Mouse (Mus musculus) layer of hippocampus, adult 8-10 months (tissue): ENCODE results near the gene Xylt1. TPM values are rescaled to one million over a fixed set of nuclear protein-coding genes. Genes with fewer than 3 reads are reported as not detected.

Source experiments
- DNase-seq, 2 experiments: peaks; one replicate each; pipeline ENCODE4 v3.0.0; 2022; ENCODE audit warnings: low spot score in 2 of 2
- total RNA-seq, 4 experiments: library from RNA; stranded (reverse); gene quantifications; 2 replicates each; pipeline ENCODE4 v1.2.4; 2022

Gene Xylt1
- 10 to 100 TPM; 49.8 to 57.2 (median 54.3) TPM for total RNA-seq

GRCm38 (mm10) chr7:117380418-117381187 lies at the start of gene Xylt1:
Gene Xylt1, plus strand, starts transcription at chr7:117380979.
- peak; percentile 67 to 73 for DNase-seq

DNA sequence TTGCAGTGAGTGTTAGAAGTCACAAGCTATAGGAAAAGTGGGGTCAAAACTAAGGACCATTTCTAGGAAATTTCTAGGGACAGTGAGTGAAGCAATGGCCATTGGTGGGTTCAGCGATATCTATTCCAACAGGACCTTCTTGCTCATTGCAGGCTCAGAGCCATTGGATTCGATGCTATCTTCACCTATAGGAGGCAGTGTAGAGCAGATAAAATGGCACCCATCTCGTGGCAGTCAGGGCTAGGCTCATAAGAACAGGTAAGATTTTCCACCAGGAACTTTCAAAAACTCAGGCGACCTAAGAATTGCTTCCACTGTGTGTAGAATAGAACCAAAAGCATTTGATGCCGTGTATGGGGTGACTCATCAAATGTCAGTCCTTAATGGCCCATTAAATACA lies 46.8 kb upstream of the Xylt1 start:
- DNase-seq, result no peak

- no peak for DNase-seq
These were observed 24.5 kb upstream of the Xylt1 start for GRCm38 (mm10) chr7:117356316-117356715.

GRCm38 (mm10) chr7:117357425-117358194 lies 23.2 kb upstream of the Xylt1 start:
- DNase-seq, result peak in 1 of 2 experiments; percentile 7

DNA sequence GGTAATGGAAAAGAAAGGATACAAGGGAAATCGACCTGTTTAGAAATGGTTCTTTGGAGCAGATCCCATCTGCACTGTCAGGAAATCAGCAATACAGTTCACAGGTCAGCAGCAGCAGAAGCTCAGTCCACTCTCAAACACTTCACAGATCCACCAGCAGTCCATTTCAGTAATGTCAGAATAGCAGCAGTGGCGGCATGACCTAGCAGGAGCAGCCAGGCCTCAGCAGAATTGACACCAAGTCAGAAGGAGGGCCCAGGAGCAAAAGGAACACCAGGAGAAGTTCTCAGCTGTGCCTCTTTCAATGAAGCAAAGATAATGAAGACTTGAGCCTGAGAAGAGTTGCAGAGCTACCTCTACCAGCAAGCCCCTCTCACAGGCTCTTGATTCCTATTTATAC lies 19.5 kb upstream of the Xylt1 start:
- no peak for DNase-seq

- no peak for DNase-seq
These were observed 18.3 kb upstream of the Xylt1 start for GRCm38 (mm10) chr7:117362493-117362892.

GRCm38 (mm10) chr7:117368647-117369289 lies 12.0 kb upstream of the Xylt1 start:
- DNase-seq, result no peak

DNA sequence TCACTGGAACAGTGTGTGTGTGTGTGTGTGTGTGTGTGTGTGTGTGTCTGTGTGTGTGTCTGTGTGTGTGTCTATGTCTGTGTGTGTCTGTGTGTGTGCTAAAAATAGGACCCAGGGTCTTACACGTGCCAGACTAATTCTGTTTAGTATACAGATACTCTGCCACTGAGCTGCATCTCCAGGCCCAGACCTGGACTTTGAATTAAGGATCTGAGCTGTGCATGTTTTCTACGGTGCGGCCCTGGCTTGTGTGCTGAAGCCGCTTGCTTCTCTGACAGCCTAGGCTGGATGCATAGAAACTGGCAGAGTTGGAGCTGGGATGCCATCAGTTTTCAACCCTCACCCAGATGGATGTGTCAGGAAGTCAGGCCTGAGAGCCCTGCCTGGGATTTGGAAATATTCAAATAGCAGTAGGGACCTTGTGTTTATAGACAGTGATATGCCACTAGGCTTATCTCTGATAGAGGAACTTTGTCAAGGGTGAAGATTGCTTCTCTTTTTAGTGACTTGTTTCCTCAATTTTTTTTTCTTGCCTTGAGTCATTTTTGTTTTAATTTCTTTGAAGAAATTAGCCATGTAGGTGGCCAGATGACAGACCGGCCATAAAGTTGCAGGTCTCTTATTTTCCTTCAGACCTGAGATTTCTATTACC lies 11.4 kb upstream of the Xylt1 start:
- DNase-seq, result no peak

DNA sequence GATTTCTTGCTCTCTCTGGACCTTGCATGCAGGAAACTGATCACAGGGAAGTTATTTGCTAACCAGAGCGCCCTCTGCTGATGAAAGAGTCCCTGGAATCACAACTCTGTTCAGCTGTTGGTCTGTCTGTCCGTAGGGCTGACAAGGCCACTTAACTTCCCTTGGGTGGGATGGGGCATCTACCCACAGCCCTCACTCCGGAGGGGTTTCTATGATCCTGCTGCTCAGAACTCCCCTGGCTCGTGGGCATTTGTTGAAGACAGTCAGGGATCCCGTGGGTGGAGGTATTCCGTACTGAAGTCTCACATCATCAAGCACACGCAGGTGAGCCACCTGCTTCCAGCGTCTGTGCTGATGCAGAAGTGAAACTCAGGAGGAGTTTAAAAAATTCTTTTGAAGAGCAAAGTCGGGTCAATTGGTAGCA lies 4.9 kb upstream of the Xylt1 start:
- DNase-seq, result peak; percentile 39 to 74

GRCm38 (mm10) chr7:117377138-117377537 lies 3.6 kb upstream of the Xylt1 start:
- DNase-seq, result no peak

DNA sequence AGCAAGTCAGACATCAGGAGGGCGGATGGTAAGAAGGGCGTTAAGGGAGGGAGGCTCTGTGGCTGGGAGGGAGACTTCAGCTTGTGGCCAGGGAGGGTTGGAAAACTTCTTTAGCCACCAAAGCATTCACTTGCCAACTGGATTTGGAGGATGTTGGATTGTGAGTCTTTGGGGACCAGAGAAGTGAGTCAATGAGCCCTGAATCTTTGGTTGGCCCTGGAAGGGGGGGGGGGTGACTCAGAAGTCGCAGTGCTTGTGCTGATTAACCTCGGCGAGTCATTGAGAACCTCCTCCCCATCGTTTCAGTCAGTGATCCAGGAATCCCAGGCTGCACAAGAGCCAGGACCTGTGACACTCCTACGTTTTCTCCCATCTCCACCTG lies 752 bp upstream of the Xylt1 start:
- DNase-seq, result no peak

DNA sequence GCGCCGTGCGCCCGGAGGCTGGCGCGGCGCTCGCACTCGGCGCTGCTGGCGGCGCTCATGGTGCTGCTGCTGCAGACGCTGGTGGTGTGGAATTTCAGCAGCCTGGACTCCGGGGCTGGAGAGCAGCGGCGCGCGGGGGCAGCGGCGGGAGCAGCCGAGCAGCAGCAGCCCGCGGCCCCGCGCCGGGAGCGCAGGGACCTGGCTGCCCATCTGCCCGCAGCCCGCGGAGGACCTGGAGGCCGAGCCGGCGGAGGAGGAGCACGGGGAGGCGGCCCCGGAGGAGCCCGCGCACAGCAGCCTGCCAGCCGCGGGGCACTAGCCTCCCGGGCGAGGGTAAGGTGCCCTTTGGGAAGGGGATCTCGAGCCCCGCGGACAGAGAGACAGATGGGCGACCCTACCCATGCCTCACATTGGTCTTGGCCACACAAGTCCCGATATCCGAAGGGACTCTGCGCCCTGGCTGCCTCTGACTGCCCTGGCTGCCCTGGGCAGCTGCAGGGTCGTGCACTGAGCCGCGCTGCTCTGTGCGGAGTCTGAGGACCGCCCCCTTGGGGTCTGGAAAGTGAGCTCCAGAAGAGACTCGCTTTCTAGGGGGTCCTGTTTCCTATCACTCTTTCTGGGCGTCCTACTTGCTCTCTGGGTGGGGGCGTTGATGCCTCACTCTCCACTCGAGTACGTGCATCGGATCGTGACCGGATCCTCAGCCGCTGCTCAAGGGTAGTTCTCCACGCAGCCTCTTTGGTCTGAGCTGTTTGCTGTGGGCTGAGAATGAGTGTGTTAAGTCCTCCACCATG lies 606 bp downstream of the Xylt1 start:
- DNase-seq, result no peak

- DNase-seq, result no peak
These were observed 1.2 kb downstream of the Xylt1 start for GRCm38 (mm10) chr7:117382006-117382405.

GRCm38 (mm10) chr7:117383147-117383940 lies 2.6 kb downstream of the Xylt1 start:
- peak; percentile 60 to 62 for DNase-seq

- no peak for DNase-seq
These were observed 5.6 kb downstream of the Xylt1 start for GRCm38 (mm10) chr7:117386376-117386775.

DNA sequence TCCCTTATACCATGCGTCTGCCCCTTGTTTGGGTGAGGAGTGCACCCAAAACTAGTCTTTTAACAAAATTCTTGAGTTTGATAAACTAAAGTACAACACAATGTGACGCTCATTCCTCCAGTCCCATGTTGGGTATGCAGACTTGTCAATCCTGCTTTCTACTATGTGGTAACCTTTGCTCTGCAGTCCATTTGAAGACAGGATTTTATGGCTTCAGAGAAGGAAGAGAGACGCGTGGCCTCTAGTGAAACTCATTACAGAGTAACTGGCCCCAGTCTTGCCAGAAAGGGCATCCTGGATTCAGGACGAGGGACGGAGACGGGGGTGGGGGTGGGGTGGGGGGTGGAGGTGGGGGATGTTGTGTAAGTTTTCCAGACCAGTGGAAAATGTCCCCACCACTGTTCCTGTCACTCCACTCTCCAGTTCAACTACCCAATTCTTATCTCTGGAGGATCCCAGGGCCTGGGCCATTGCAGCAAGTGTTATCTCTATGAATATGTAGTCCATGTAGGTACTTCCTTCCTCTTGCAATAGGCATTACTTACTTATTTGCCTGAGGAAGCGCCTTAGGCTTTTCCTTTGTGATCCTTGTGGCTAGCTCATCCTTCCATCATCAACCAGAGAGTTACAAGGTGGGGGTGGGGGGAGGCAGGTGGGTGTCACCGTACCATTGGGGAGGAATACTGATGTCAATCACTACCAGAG lies 7.7 kb downstream of the Xylt1 start:
- no peak for DNase-seq

GRCm38 (mm10) chr7:117389048-117389447 lies 8.3 kb downstream of the Xylt1 start:
- no peak for DNase-seq

DNA sequence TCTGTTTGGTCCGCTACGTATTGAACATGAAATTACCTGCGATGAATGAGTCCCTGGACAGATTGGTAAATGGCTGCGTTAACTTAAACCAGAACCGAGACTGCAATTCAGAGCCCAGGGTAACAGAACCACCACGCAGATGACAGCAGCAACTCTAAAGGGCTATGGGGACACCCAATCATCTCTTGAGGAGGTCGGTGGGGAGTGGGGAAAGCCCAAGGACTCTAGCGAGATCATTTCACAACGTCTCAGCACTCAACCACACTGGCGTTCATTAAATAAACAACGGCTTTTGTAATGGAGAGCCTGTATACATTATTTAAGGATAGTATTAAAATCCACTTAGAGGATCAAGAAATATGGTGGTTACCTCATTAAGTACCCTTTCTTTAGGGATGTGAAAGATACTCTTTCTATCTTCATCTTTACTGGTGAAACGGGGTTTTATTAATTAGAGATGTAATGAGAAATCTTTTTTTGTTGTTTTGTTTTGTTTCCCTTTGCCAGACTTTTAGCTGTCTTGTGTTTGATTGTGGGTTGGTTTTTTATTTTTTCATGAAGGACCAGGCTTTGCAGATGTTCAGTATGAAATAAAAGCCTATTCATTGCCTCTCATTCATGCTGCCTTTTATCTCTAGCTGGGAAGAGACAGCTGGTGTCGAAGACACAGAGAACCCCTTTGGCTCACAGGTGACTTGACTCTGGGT lies 12.2 kb downstream of the Xylt1 start:
- DNase-seq, result no peak

DNA sequence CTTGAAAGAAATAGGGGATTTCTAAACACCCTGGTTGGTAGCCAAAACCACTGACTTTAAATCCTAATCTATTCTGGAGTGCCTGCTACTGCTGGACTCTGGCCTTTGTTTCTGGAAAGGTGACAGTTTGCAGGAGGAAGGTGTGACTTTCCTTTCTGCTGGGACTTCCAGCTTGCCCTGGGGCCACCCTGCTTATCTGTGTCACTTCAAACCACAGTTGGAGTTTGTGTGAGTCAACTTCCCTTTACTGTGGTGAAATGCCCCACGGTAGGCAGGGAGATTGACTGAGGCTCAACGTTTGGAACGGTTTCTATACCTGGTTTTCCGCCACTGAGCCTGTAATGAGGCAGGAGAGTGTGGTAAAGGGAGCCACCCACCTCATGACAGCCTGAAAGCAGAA lies 13.2 kb downstream of the Xylt1 start:
- DNase-seq, result no peak
